Mouse (Mus musculus) ES-E14 (cell line): ENCODE results near the gene Slc16a11. TPM values are rescaled to one million over a fixed set of nuclear protein-coding genes. Genes with fewer than 3 reads are reported as not detected.
"Not testable (repeated sequence)": the region's sequence is repeated elsewhere in the genome, so short reads cannot be mapped to it uniquely, and the experiment has no call there.

Source experiments
- DNase-seq: peaks from one replicate; pipeline ENCODE4 v3.0.0-alpha.2; 2013; ENCODE audit warnings: low read depth, low spot score
- H3K27ac ChIP-seq: 2 replicates; pipeline ENCODE4 v1.5.1; 2012; ENCODE audit warnings: low read depth, mild to moderate bottlenecking, low read length, moderate library complexity, mixed read lengths; ENCODE audit not compliant: poor library complexity, insufficient read depth, severe bottlenecking
- H3K36me3 ChIP-seq: 2 replicates; pipeline ENCODE4 v1.6.1; 2012; ENCODE audit warnings: mild to moderate bottlenecking, low read length, moderate library complexity, mixed read lengths; ENCODE audit not compliant: control insufficient read depth, poor library complexity, insufficient read depth, severe bottlenecking
- H3K4me1 ChIP-seq, 2 experiments: fragments of 150-350 bp in 1 of 2; sonication (generic) in 1 of 2; 2 replicates each; pipeline ENCODE4 v1.6.1; 2012; ENCODE audit warnings: low read length in 2 of 2, mild to moderate bottlenecking in 1 of 2, mixed read lengths in 1 of 2; ENCODE audit not compliant: control insufficient read depth in 2 of 2, insufficient read depth in 2 of 2, poor library complexity in 1 of 2
- H3K4me3 ChIP-seq, 2 experiments: fragments of 150-350 bp in 1 of 2; sonication (generic) in 1 of 2; 2 replicates each; pipeline ENCODE4 v1.5.1; 2012; ENCODE audit warnings: low read length in 2 of 2, low read depth in 1 of 2, mild to moderate bottlenecking in 1 of 2, mixed read lengths in 1 of 2; ENCODE audit not compliant: insufficient read depth in 1 of 2, poor library complexity in 1 of 2, severe bottlenecking in 1 of 2
- H3K9ac ChIP-seq: 2 replicates; pipeline ENCODE4 v1.6.1; 2012; ENCODE audit warnings: low read depth, mild to moderate bottlenecking, low read length, mixed read lengths; ENCODE audit not compliant: poor library complexity, insufficient read depth, severe bottlenecking
- H3K9me3 ChIP-seq: fragments of 150-350 bp; sonication (generic); 2 replicates; pipeline ENCODE4 v1.6.1; 2012; ENCODE audit warnings: low read depth, mild to moderate bottlenecking, low read length; ENCODE audit not compliant: control insufficient read depth, insufficient read depth
- CHD2 ChIP-seq: IDR thresholded peaks from 2 replicates; pipeline ENCODE4 v1.6.1; 2014; ENCODE audit warnings: mild to moderate bottlenecking, low read depth, low read length, inconsistent platforms
- HCFC1 ChIP-seq: IDR thresholded peaks from 2 replicates; pipeline ENCODE4 v1.6.1; 2012; ENCODE audit warnings: low read length, inconsistent platforms, borderline replicate concordance; ENCODE audit not compliant: insufficient read depth
- MAFK ChIP-seq: IDR thresholded peaks from 2 replicates; pipeline ENCODE4 v1.6.1; 2014; ENCODE audit warnings: mild to moderate bottlenecking, low read depth, low read length, inconsistent platforms; ENCODE audit not compliant: insufficient read depth
- ZC3H11A ChIP-seq: IDR thresholded peaks from 2 replicates; pipeline ENCODE4 v1.6.1; 2012; ENCODE audit warnings: low read depth, mild to moderate bottlenecking, inconsistent platforms, low read length, borderline replicate concordance
- ZNF384 ChIP-seq: IDR thresholded peaks from 2 replicates; pipeline ENCODE4 v1.6.1; 2012; ENCODE audit warnings: low read depth, low read length, inconsistent platforms
- in situ Hi-C, 2 experiments: fragments of 600-800 bp; cut with MboI; formaldehyde crosslinking; loops; one replicate each; pipeline ENCODE4 v1.15.1; 2025; ENCODE audit warnings: low sequenced_read_pairs in 2 of 2, inconsistent platforms in 1 of 2; ENCODE audit not compliant: unreplicated experiment in 2 of 2
- total RNA-seq: library from RNA; depleted of rRNA; stranded (reverse); fragments of 300-350 nt; gene quantifications from 2 replicates; pipeline ENCODE4 v1.2.3, GENCODE M21; 2012; rRNA removed

The Slc16a11 gene
- total RNA-seq: 0.98 and 3.0 TPM in 2 replicates

GRCm38 (mm10) chr11:70212423-70212822, at the start of gene Slc16a11:
TSS of gene Slc16a11 (plus strand) at chr11:70212752.
- peaks cover 3% of the 10 kb centered on the region; the same call in 1 of the 2 replicates for H3K36me3 ChIP-seq
- H3K4me1 ChIP-seq: peaks cover 2 to 19% of the 10 kb centered on the region in 2 experiments; a peak in 2 of 4 replicates
- TF ChIP-seq HCFC1 (no peak), ZC3H11A (no peak), CHD2 (no peak), MAFK (no peak), ZNF384 (no peak)
- H3K9ac ChIP-seq: no peak within 1 kb of the TSS
- no peak for DNase-seq
- H3K4me3 ChIP-seq: peak within 1 kb of the TSS; percentile 37 to 63; a peak in 1 of 4 replicates
- in situ Hi-C loops: loop anchor here in 1 of 2 experiments (10.0 kb wide), 1 partner anchor 278 kb away; the partner anchor contains the start of gene Ybx2
- H3K9me3 ChIP-seq: no peaks in the 10 kb centered on the region
- no peak within 1 kb of the TSS for H3K27ac ChIP-seq

- in situ Hi-C loops: no loop called here
- Histone ChIP-seq H3K9ac (no peak overlapping the region), H3K4me1 (no peaks in the 10 kb centered on the region), H3K27ac (no peak overlapping the region), H3K4me3 (no peak overlapping the region), H3K9me3 (no peaks in the 10 kb centered on the region), H3K36me3 (no peaks in the 10 kb centered on the region)
- no peak for DNase-seq
- TF ChIP-seq ZC3H11A (no peak), MAFK (no peak), ZNF384 (no peak), CHD2 (no peak), HCFC1 (no peak)
Measured at GRCm38 (mm10) chr11:70165972-70166921, 46.3 kb upstream of the Slc16a11 start.

GRCm38 (mm10) chr11:70168136-70168535, 44.4 kb upstream of the Slc16a11 start:
- in situ Hi-C loops: no loop called here
- no peak for DNase-seq
- Histone ChIP-seq H3K9ac (no peak overlapping the region), H3K27ac (no peak overlapping the region), H3K4me1 (no peaks in the 10 kb centered on the region), H3K36me3 (no peaks in the 10 kb centered on the region), H3K4me3 (no peak overlapping the region), H3K9me3 (no peaks in the 10 kb centered on the region)
- TF ChIP-seq HCFC1 (no peak), MAFK (no peak), CHD2 (no peak), ZNF384 (no peak)

GRCm38 (mm10) chr11:70169471-70169870, 43.1 kb upstream of the Slc16a11 start:
- H3K4me3 ChIP-seq, H3K27ac ChIP-seq, H3K36me3 ChIP-seq, H3K4me1 ChIP-seq, H3K9me3 ChIP-seq, in situ Hi-C loops, DNase-seq, H3K9ac ChIP-seq: not testable (repeated sequence)

- H3K9me3 ChIP-seq: no peaks in the 10 kb centered on the region
- no peak for DNase-seq
- H3K36me3 ChIP-seq: no peaks in the 10 kb centered on the region
- no peak overlapping the region for H3K4me3 ChIP-seq
- no peak overlapping the region for H3K27ac ChIP-seq
- in situ Hi-C loops: loop anchor here in 1 of 2 experiments (10.0 kb wide), 1 partner anchor 115 kb away; the partner anchor contains the start of gene Asgr1
- no peak overlapping the region for H3K9ac ChIP-seq
- H3K4me1 ChIP-seq: no peaks in the 10 kb centered on the region
- no peak for TF ChIP-seq ZC3H11A
- TF ChIP-seq CHD2: no peak
- TF ChIP-seq MAFK: no peak
- no peak for TF ChIP-seq ZNF384
- no peak for TF ChIP-seq HCFC1
Measured at GRCm38 (mm10) chr11:70170291-70170690, 42.3 kb upstream of the Slc16a11 start.
